Mouse (Mus musculus): ENCODE measurements at regions not wholly inside any gene's neighbourhood (a gene's known extent, or its start where the extent isn't known, plus 50 kb on each side); places are given as distances from the start of the nearest gene placed in this dataset.

DNA sequence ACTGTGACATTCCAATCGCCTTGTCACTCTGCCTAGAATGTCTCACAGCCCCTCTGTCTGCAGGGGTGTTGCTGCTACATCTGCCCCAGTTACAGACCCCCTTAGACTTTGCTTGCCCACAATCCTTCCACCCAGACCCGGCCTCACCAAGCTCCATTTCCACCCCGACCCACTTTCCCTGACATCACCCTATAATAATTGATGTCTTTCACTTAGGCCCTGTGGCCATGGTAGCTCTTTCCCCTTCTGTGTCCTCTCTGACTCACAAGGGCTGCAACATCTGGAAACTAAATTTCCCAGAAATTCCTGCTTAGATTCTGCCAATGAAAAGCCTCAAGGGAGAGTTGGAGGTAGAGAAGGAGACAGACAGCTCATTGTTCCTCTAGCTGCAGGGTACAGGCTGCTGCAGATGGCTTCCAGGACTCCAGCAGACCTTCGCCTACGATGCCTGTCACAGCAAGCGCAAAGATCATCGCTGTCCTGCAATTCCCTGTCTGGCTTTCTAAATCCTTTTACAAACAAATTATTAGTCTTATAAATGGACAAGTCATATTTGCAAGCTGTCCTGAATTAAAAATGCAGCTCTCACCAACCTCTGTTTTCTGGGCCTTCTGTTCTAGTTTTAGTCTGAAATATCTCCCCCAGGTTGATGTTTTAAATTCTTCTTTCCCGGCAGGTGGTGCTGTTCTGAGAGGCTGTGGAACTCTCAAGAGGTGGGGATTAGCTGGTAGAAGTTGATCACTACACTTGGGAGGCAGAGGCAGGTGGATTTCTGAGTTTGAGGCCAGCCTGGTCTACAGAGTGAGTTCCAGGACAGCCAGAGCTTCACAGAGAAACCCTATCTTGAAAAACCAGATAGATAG, 104.9 kb upstream of the Oxgr1 start:
- DNase-seq (ENCODE audit: low spot score in 2 of 2) = no peak

DNA sequence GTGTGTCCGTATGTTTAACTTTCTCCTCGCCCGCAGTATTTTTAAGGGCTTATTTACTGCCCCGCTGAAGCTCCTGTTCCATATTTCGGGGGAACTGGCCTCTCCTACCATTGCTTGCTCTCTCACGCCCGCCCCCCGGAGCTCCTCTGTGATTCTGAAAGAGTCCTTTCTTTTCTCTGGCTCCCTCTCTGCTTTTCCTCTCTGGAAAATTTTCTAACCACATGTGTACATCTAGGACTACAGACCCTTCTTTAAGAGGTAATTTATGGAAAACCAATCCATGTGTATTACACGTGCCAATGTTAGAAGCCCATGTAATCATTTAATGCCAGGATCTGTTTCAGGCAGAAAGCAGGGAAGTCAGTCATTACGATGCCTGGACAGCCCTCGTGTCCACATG, 106.6 kb upstream of the Oxgr1 start:
- DNase-seq (ENCODE audit: low spot score in 2 of 2) = no peak

DNA sequence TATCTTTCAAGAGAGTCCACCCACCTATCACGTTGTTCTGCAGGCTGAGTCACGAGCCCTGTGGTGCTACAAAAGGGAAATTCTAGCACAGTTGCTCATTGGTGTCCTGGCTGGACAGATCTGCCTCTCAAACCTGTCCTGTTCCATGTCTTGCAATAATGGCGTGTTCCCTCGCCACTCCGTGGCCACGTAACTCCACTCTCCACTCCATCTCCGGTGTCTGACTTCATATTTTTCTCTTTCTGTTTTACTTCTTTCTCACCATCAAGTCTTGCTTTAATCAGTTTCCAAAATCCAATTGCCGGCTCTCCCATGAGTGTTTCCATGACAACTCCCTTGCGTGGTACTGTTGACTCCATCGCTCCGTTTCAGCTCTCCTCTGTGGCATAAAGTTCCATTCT, 107.1 kb upstream of the Oxgr1 start:
- DNase-seq (ENCODE audit: low spot score in 2 of 2) = no peak

DNA sequence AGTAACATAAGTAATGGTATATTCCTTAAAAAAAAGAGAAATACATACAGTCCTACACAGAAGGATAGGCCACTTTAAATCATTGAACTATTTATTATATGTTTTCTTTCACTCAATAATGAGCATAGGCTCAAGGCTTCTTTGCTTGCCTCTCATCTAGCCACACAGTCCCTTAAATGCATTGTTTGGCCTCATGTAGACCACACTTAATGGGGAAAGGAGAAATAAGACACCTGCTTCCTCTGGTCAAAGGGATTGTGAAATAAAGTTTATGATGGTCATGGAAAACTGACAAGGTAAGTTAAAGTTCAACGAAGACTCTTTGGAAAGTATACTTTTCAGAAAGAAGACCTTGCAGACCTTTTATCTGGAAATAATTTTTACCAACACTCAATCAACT, 108.4 kb upstream of the Oxgr1 start:
- no peak for DNase-seq (ENCODE audit: low spot score in 2 of 2)

DNA sequence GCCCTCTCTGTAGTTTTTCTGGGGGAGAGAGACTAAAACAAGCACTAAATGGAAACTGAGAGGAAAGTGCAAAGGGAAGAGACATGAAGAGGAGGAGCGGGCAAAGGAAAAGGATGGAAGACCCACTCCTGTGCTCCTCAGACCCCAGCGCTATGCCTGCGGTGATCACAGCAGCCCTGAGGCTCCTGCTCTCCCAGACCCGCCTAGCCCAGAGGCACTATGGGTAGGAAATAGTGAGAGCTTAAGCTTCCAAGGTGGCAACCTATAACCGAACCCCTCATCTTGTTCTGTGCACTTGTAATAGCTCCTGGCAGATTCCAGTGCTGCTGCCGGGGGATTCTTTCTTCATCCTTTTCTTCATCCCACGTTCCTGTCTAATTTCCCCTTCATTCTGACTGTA, 112.2 kb upstream of the Oxgr1 start:
- DNase-seq (ENCODE audit: low spot score in 2 of 2) = no peak

DNA sequence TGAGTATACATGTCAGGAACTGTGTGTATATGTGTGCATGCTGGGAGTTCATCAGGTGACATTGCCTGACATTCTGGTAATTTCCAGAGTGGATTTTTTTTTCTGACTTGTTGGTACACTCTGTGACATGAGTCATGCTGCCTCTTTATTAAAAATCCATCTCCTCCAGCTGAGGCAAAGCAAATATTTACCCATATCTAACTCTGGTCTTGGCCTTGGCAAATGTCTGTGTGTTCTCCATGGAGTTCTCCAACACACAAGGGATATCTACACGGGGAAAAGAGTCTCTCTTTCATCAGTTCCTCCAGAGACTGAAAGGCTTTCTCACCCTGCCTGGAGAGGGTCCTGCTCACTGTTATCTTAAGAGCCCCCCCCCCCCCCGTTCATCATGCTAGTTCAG, 111.3 kb upstream of the Mbnl2 start:
- DNase-seq (ENCODE audit: low spot score in 2 of 2) = no peak

DNA sequence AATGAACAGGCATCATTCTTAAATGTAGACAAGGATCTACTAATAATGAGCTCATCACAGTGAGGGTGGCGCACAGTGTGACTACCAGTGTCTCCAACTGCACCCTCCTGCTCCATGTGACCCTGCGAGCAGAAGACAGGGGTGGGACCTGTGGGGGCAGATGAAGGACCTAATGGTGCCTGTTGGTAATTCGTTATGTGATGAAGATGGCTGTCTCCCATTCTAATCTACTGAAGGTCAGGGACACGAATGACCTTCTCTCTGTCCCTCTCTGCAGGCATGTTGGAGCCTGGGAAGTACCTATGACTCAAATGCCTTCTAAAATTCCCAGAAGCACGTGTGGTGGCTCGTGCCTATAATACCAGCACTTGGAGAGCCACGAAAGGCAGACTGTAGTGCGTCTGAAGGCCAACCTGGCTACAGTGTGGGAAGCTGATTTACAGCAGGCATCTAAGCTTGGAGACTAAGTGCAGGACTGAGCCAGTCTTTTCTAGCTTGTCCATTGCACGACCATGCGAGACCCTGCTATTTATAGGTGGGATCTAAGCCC, 109.9 kb upstream of the Mbnl2 start:
- no peak for DNase-seq (ENCODE audit: low spot score in 2 of 2)

DNA sequence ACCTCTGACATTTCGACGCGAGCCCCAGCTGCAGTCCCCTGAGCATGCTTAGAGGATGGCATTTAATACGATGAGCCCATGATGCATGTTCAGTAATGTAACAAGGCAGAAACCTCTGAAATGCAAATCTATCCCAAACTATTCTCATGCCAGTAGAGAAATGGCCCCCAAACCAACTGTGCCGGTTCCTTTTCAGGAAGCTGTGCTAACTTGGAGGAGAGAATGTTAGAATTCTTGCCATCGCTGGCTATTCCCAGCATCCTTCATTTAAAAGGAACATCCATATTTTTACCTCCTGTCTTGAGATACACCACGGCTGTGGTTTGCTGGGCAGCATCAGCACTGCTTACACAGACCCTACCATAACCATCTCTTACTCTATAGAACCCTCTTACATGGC, 104.7 kb upstream of the Mbnl2 start:
- no peak for DNase-seq (ENCODE audit: low spot score in 2 of 2)

DNA sequence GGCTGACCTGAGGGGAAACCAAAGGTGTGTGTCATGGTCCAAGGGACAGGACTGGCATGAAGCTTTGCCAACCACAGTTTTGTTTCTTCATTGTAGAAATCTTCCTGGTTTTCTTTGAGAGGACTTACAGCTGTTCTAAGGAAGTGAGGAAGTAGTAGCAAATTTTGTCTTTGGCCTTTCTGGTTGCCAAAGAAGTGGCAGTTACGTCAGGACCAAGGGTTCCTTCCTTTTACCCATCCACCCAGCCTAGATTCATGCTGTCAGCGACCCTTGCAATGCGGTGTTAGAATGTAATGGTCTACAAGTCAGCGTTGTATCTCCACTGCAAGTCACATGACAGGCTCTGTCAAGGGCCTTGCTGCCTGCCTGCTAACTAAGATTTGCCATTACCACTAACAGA, 103.4 kb upstream of the Mbnl2 start:
- no peak for DNase-seq (ENCODE audit: low spot score in 2 of 2)

DNA sequence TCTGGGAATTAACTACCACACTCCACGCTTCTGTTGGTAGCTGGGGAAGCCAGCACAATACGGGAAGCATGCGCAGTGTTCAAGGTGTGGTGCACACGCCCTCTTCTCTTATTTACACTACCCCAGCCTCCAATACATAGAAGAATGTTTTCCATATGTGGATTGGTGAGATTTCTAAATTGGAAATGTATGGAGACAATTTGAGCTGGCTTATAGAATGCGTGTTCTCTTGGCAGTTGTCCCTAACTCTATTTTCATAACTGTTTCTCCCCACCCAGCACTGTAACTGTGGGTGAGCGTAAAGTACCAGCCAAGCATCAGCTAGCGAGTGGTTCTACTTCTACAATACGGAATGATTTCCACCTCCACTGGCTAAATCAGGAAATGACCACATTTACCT, 102.6 kb upstream of the Mbnl2 start:
- no peak for DNase-seq (ENCODE audit: low spot score in 2 of 2)

DNA sequence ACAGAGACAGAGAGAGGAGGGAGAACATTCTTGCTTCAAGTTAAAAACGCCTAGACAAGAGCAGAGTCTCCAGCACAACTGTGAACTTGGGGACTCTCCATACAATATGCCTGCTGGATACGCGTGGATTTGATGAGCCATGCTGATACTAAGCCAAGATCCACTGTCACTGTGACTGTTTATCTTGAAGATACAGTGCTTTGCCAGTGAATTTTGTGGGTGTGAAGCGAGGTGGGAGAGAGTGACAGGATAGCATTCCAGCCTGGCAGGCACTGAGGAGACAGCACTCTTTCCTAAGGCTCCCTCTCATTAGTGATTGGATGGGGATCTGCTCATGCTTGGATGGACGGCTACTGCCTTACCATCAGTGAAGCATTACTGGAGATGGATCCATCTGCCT, 100.9 kb upstream of the Mbnl2 start:
- no peak for DNase-seq (ENCODE audit: low spot score in 2 of 2)

DNA sequence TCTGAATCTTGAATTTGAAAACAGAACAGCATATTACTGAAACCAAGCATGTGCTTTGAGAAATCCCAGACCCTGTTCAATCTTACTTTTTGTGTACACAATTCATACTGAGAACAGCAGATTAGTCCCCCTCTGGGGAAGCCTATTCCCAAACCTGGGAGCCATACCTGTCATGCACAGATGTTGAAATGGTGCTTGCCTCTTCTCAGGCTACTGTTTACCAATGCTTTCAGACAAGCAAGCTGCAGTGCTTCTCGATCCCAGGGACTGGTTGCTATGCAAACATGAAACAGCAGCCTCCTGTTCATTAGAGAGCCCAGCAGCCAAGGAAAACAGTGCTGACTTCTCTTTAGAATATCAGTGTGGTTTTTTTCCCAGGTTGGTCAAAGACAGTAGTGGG, 80.3 kb upstream of the Mbnl2 start:
- no peak for DNase-seq (ENCODE audit: low spot score in 2 of 2)

DNA sequence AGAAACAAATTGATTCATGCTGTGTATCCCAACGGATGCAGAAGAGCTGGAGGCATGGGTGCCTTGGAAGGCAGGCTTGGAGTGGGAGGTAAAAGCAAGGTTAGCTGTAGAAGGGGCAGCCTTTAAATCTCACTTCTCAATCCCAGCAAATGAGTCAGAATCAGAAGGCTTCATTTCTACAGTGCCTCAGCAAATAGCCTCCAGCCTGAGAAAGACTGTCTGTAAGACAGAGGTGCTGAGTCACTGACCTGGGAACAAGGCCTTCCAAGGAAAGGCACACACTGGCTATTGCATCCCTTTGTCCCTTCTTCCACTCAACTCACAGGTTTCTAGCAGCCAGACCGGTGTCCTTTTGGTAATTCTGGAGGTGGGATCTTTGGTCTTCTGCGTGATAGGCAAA, 63.7 kb upstream of the Mbnl2 start:
- no peak for DNase-seq (ENCODE audit: low spot score in 2 of 2)

DNA sequence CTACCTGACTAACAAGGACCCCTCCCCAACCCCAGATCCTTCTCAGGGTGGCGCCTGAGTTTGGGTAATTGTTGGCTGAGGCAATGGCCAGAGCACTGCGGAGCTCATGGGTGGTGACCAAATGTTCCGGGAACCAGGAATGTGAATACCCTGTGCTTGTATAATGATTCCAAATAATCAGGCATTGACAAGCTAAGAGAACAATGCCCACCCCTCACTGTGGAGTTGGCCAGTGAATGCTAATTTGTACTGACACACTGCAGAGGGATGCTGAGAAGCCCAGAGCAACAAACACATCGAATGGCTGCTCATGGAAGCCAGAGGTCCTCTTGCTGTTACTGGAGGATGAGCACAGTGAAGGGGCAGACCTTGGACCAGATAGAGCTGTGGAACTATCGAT, 62.8 kb upstream of the Mbnl2 start:
- DNase-seq (ENCODE audit: low spot score in 2 of 2) = no peak

DNA sequence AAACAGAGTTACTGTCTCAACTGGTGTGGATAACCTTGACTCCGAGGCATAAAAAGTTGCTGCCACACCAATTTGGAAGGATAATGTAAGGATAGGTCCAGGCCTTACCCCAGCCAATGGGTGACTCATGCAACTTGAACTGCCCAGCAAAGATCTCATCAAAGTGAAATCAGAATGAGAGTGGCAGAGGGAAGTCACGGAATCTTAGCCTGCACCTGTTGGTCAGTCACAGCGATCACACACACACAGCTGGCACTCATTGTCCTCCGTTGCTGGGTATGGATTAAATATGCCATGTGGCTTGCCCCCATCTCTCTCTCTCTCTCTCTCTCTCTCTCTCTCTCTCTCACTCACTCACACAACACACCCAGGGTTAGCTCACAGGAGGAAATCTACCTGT, 56.2 kb upstream of the Mbnl2 start:
- no peak for DNase-seq (ENCODE audit: low spot score in 2 of 2)

DNA sequence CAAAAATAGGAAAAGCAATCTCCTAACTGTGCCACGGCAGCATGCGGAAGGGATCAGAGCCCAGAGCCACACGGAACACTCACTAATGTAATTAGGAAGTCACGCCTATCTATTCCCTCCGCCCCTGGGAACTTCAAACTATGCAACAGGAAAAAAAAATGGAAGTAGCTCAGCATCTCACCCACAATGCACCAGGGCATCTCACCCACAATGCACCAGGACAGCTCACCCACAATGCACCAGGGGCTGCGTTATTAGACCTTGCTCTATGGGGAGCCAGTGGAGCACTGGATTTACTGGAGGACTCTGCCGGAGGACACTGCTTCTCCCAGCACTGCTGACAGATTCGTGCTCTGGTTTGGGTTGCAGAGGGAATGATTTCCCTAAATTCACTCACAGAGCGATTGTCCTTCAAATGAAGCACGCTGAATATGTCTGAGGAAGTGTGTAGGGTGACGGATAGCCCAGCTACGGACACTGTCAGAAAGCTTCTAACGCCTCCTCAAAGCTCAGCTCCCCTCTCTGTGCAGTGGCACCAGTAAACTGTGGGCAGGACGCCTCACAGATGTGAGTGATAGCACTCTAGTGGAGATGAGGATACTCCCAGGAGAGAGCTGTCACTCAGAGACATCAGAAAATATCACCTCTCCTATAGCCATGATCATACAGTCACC, 51.8 kb upstream of the Mbnl2 start:
- DNase-seq (ENCODE audit: low spot score in 2 of 2) = no peak

DNA sequence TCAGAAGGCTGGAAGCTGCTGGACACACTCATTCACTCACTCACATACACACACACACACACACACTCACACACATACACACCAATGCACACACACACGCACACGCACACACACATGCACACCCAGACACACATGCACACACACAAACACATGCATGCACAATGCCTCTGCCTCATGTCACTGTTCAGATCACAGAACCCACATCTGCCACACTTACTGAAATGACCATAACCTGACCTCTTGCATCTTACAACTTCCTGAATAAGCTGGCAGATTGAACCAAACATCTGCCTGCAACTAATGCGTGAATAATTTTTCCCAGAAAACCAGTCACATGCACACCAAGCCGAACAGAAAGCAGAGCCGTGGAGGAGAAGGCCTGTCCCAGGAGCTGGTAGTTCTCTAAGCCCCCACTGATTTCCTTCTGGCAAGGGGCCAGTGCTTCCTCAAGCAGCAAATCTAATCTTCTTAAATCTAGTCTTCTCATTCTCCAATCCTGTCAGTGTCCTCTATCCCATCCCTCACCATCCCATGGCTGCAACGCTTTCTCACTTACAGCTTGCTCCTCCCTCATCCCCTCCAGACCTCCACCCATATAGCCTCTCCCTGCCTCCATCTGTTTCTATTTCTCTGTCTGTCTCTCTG, 51.1 kb upstream of the Mbnl2 start:
- DNase-seq (ENCODE audit: low spot score in 2 of 2) = no peak

DNA sequence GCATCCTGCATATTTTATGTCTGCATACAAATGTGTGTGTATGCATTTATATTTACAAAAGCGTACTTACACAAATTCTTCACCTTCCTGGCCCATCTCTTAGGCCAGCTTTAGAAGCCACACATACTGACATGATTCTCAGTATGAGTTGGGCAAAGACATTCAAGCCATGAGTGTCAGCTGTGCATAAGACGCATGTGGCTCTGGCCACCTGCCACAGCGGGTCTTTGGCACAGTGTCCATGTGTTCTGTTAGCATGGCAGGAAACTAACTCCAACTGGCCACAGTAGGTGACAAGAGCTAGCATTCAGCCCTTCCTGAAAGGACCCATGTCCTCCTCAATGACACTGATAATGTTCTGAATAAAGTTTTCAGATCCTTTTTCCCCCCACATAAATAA, 49.8 kb upstream of the Mbnl2 start:
- no peak for DNase-seq (ENCODE audit: low spot score in 2 of 2)
